Mouse (Mus musculus) heart, adult 2 months (tissue): Measurements from ENCODE around the gene Rpl13. TPM values are rescaled to one million over a fixed set of nuclear protein-coding genes. Genes with fewer than 3 reads are reported as not detected.

Experiments
- DNase-seq, 2 experiments: peaks; one replicate each; pipeline ENCODE4 v3.0.0; 2021
- H3K27ac ChIP-seq: fragments of 200-600 bp; 2 replicates; pipeline ENCODE4 v1.8.1; 2022
- H3K27me3 ChIP-seq: fragments of 200-500 bp; 2 replicates; pipeline ENCODE4 v1.6.1; 2012; ENCODE audit warnings: mild to moderate bottlenecking, low read length, inconsistent platforms, mixed read lengths; ENCODE audit not compliant: control insufficient read depth, insufficient read depth
- H3K36me3 ChIP-seq: fragments of 200-500 bp; 2 replicates; pipeline ENCODE4 v1.6.1; 2012; ENCODE audit warnings: low read length, inconsistent platforms; ENCODE audit not compliant: control insufficient read depth, insufficient read depth
- H3K4me1 ChIP-seq: fragments of 200-500 bp; 2 replicates; pipeline ENCODE4 v1.6.1; 2011; ENCODE audit warnings: low read length; ENCODE audit not compliant: control insufficient read depth, insufficient read depth
- H3K4me3 ChIP-seq: fragments of 200-600 bp; 2 replicates; pipeline ENCODE4 v1.8.1; 2022
- H3K79me2 ChIP-seq: fragments of 200-500 bp; replicated peaks from 2 replicates; pipeline ENCODE4 v1.6.1; 2012; ENCODE audit warnings: mild to moderate bottlenecking, inconsistent platforms, low read length, moderate library complexity, mixed read lengths; ENCODE audit not compliant: control insufficient read depth, insufficient read depth
- H3K9ac ChIP-seq: fragments of 200-500 bp; 2 replicates; pipeline ENCODE4 v1.6.1; 2012; ENCODE audit warnings: low read depth, mild to moderate bottlenecking, control low read depth, inconsistent platforms, low read length, mixed read lengths
- CTCF ChIP-seq: fragments of 200-600 bp; IDR thresholded peaks from 2 replicates; pipeline ENCODE4 v1.8.1; 2022; ENCODE audit warnings: antibody characterized with exemption, mild to moderate bottlenecking, moderate library complexity
- EP300 ChIP-seq: fragments of 200-500 bp; IDR thresholded peaks from 2 replicates; pipeline ENCODE4 v1.6.1; 2011; ENCODE audit warnings: low read depth, low read length, control low read depth; ENCODE audit not compliant: insufficient read depth
- POLR2A ChIP-seq: fragments of 200-500 bp; IDR thresholded peaks from 2 replicates; pipeline ENCODE4 v1.6.1; 2011; ENCODE audit warnings: mild to moderate bottlenecking, low read depth, low read length, control low read depth; ENCODE audit not compliant: insufficient read depth
- WGBS: fragments of 180-500 bp; shearing (Covaris S2); methylation state at CpG from one replicate; pipeline ENCODE4 v1.1.7; 2018; 5-methylcytosine and 5-hydroxymethylcytosine counted together
- intact Hi-C: fragments of 180-260 bp; cut with DNase I; formaldehyde crosslinking; loops from one replicate; pipeline ENCODE4 v1.15.1; 2025
- polyA plus RNA-seq: library from polyadenylated mRNA; depleted of rRNA; stranded (reverse); fragments of >200 nt; gene quantifications from 2 replicates; pipeline ENCODE4 v1.2.3, GENCODE M21; 2012
- total RNA-seq, 2 experiments: library from RNA; stranded (reverse); gene quantifications; 2 replicates each; pipeline ENCODE4 v1.2.3; 2021

The Rpl13 gene
- total and polyA plus RNA-seq, 3 experiments: 418 to 616 (median 463) TPM

DNA sequence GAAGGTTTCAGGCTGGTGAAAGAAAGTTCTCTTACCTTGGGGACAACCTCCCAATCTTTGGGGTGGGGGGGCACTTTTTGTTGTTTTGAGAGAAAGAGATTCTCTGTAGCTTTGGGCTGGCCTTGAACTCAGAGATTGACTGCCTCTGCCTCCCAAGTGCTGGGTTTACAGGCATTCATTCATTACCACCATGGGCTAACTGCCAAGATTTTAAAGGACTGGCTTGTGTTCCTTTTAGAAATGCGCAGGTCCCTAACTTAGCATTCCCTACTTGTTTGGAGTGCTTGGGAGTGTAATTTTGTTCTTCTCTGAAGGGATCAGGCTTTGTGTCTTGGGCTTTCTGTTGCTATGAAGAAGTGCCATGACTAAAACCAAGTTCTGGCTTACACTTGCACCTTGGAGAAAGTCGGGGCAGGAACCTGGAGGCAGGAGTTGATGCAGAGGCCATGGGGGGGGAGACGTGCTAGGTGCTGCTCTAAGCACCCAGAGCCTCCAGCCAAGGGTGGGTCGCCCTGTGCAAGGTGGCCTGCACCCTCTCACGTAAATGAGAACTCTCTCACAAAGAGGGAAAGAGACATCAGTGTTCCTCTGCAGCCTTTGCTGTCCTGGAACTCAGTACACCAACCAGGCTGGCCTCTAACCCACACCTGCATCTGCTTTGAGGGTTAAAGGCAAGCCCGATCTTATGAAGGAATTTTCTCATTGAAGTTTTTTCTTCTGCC, 2.1 kb downstream of the Rpl13 start:
- DNase-seq: no peak
- Histone ChIP-seq H3K9ac (no peak overlapping the region), H3K27me3 (no peaks in the 10 kb centered on the region), H3K79me2 (0 out of 2 replicates have a peak, but pooled peaks cover 1% of the 10 kb centered on the region), H3K4me1 (peaks cover 2% of the 10 kb centered on the region; the same call in 1 of the 2 replicates), H3K36me3 (peaks cover 9% of the 10 kb centered on the region), H3K27ac (no peak overlapping the region), H3K4me3 (no peak overlapping the region)
- TF ChIP-seq CTCF: no peak
- TF ChIP-seq POLR2A: no peak
- no peak for TF ChIP-seq EP300
- WGBS: 70% methylated on average over 6 of the region's 6 CpGs
- intact Hi-C loops: loop anchor here (10.0 kb wide), 1 partner anchor 261 kb away; no protein-coding TSS in a partner anchor

GRCm38 (mm10) chr8:123105553-123106326, 3.6 kb downstream of the Rpl13 start:
- no peak for DNase-seq
- intact Hi-C loops: loop anchor here (2.0 to 10.0 kb wide), 2 partner anchors 97 to 259 kb away; no protein-coding TSS in a partner anchor

GRCm38 (mm10) chr8:123106531-123106930, 4.4 kb downstream of the Rpl13 start:
- Histone ChIP-seq H3K27ac (no peak overlapping the region), H3K9ac (no peak overlapping the region), H3K4me1 (peaks cover 2% of the 10 kb centered on the region; the same call in 1 of the 2 replicates), H3K36me3 (peaks cover 9% of the 10 kb centered on the region), H3K4me3 (no peak overlapping the region), H3K79me2 (0 out of 2 replicates have a peak, but pooled peaks cover 1% of the 10 kb centered on the region), H3K27me3 (no peaks in the 10 kb centered on the region)
- WGBS: 33% methylated on average over 2 of the region's 2 CpGs
- no peak for TF ChIP-seq EP300
- no peak for TF ChIP-seq POLR2A
- TF ChIP-seq CTCF: peak; percentile 64
- no peak for DNase-seq
- intact Hi-C loops: loop anchor here (2.0 to 10.0 kb wide), 2 partner anchors 96 to 258 kb away; no protein-coding TSS in a partner anchor

More at GRCm38 (mm10) chr8:123105553-123106326, 3.6 kb downstream of the Rpl13 start:
- Histone ChIP-seq H3K27ac (no peak overlapping the region), H3K4me1 (peaks cover 2% of the 10 kb centered on the region; the same call in 1 of the 2 replicates), H3K27me3 (no peaks in the 10 kb centered on the region), H3K79me2 (0 out of 2 replicates have a peak, but pooled peaks cover 1% of the 10 kb centered on the region), H3K4me3 (no peak overlapping the region), H3K36me3 (peaks cover 9% of the 10 kb centered on the region), H3K9ac (no peak overlapping the region)
- WGBS: 70% methylated on average over 5 of the region's 5 CpGs
- TF ChIP-seq CTCF (peak; percentile 75), POLR2A (peak; percentile 27; the same call in 1 of the 2 replicates), EP300 (no peak)

DNA sequence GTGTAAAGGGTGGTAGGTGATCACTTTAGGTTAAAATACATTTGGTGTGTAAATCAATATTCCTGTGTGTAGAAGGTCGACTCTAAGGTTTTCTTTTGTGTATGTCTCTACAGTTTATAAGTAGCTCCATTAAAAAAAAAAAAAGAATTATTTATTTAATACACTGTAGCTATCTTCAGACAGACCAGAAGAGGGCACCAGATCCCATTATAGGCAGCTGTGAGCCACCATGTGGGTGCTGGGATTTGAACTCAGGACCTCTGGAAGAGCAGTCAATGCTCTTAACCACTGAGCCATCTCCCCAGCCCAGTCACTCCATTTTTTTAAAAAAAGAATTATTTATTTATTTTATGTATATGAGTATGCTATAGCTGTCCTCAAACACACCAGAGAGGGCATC, 5.9 kb downstream of the Rpl13 start:
- TF ChIP-seq POLR2A (no peak), CTCF (peak; percentile 63)
- no peak overlapping the region for H3K27ac ChIP-seq
- H3K9ac ChIP-seq: no peak overlapping the region
- H3K4me1 ChIP-seq: peaks cover 2% of the 10 kb centered on the region; the same call in 1 of the 2 replicates
- intact Hi-C loops: loop anchor here (10.0 kb wide), 1 partner anchor 257 kb away; no protein-coding TSS in a partner anchor
- peaks cover 9% of the 10 kb centered on the region for H3K36me3 ChIP-seq
- DNase-seq: no peak
- H3K4me3 ChIP-seq: no peak overlapping the region
- H3K27me3 ChIP-seq: no peaks in the 10 kb centered on the region
- no peaks in the 10 kb centered on the region for H3K79me2 ChIP-seq
- WGBS: 61% methylated on average over 1 of the region's 1 CpGs

GRCm38 (mm10) chr8:123108953-123109352, 6.8 kb downstream of the Rpl13 start:
- no peak overlapping the region for H3K27ac ChIP-seq
- H3K4me1 ChIP-seq: no peaks in the 10 kb centered on the region
- H3K27me3 ChIP-seq: no peaks in the 10 kb centered on the region
- no peak for DNase-seq
- no peaks in the 10 kb centered on the region for H3K79me2 ChIP-seq
- peaks cover 2% of the 10 kb centered on the region for H3K36me3 ChIP-seq
- TF ChIP-seq EP300 (no peak), POLR2A (no peak), CTCF (no peak)
- intact Hi-C loops: loop anchor here (10.0 kb wide), 1 partner anchor 256 kb away; no protein-coding TSS in a partner anchor
- no peak overlapping the region for H3K9ac ChIP-seq
- 70% methylated on average over 5 of the region's 5 CpGs for WGBS
- no peak overlapping the region for H3K4me3 ChIP-seq
